Mouse (Mus musculus) stomach, postnatal 0 days (tissue): ENCODE data around the gene Mrpl17.

Experiments used
- CTCF ChIP-seq: IDR thresholded peaks from 2 replicates; pipeline ENCODE4 v1.5.1; 2016; ENCODE audit warnings: antibody characterized with exemption, low read depth, mild to moderate bottlenecking, moderate library complexity
- EP300 ChIP-seq: optimal IDR thresholded peaks from 2 replicates; pipeline ENCODE3; 2016; ENCODE audit warnings: antibody characterized with exemption

- TF ChIP-seq EP300 (no peak), CTCF (no peak)
These were observed 4.2 kb downstream of the Mrpl17 start for GRCm38 (mm10) chr7:105806716-105807115.
